Mouse (Mus musculus) layer of hippocampus, adult 11-12 months (tissue): ENCODE data around the gene Gm21708.
"Not testable (repeated sequence)": the region's sequence is repeated elsewhere in the genome, so short reads cannot be mapped to it uniquely, and the experiment has no call there.

Experiments used
- DNase-seq: peaks from one replicate; pipeline ENCODE4 v3.0.0; 2022; ENCODE audit warnings: low spot score

Gene Gm21708

DNA sequence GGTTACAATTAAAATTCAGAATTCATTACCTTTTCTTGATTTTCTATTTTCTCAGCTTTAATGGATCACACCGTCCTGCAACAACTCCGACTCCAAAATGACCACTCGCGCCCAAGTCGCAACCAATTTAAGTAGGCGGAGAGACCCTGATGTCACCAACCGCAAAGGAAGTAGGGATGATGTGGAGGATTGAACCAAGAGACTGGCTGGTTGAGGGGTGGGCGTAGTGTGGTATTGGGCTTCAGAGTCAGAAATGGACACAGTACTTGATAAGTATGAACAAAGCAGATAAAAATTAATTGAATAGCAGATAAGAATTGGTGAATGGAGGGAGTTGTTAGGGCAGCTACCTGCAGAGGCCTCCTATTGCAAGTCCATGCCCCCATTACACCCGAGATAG is at the start of gene Gm21708, which contains the start of gene Gm21704:
TSS of gene Gm21708 (minus strand) at position 101 of the 400 bp plus-strand sequence.
TSS of gene Gm21704 (minus strand) at position 101 of the 400 bp plus-strand sequence.
- not testable (repeated sequence) for DNase-seq
